Mouse (Mus musculus) lung, postnatal 0 days (tissue): ENCODE measurements around the gene Plxdc1.

Experiments
- CTCF ChIP-seq: IDR thresholded peaks from 2 replicates; pipeline ENCODE4 v1.5.1; 2016; ENCODE audit warnings: antibody characterized with exemption, mild to moderate bottlenecking
- EP300 ChIP-seq: IDR thresholded peaks from 2 replicates; pipeline ENCODE4 v1.6.1; 2016; ENCODE audit warnings: antibody characterized with exemption, mild to moderate bottlenecking, control low read depth

GRCm38 (mm10) chr11:97986738-97987465 is 658 bp upstream of the Plxdc1 start:
- TF ChIP-seq CTCF (no peak), EP300 (no peak)
